ENCODE assay signal across 24 mouse cellular contexts in the genomic region with DNA sequence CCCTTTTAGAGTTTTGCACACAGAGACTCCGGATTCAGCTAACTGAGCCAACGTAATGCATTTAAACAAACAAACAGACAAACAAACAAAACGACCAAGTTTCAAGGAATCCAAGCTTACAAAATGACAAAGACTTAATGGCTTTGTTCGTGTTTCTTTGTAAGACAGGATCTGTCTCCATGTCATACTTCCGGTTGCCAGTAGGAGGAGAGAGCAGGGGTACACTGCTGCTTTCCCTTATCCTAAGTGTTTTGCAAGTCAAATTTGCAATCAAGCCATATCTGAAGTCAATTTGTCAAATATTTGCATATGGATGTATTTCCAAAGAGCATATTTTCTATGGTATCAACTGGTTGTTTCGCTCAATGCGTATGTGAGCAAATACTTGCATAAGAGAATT. TPM values are rescaled to one million over a fixed set of nuclear protein-coding genes. Genes with fewer than 3 reads are reported as not detected.
DNase-seq lines count a peak whose midpoint lies in the region; ATAC-seq and TF ChIP-seq lines count a peak whose summit lies in the region.
"Had no signal": no experiment of that assay in that cellular context is flagged by ENCODE, and none has a peak within 500 bp of the region (broad histone marks: within the 10 kb centered on the region; RNA-seq: fewer than 3 reads in every experiment).

No protein-coding gene starts in this region.

- intact Hi-C loops in left cerebral cortex, adult 2 months (cut with DNase I), result no loop called here

- TF ChIP-seq CTCF in left cerebral cortex, adult 2 months (IDR thresholded peaks at IDR 0.05), result peak; percentile 34
- TF ChIP-seq CTCF in brain, embryonic 14.5 days (IDR thresholded peaks at IDR 0.05; ENCODE audit: borderline replicate concordance, extremely low read depth, insufficient read depth, insufficient read length), result peak; percentile 42; the same call in 1 of the 2 replicates

- no peak for ATAC-seq in forebrain, embryonic 14.5 days
- ATAC-seq in forebrain, embryonic 15.5 days (replicated peaks), result no peak
- ATAC-seq: liver, embryonic 12.5 days had no signal

- no peaks in the 10 kb centered on the region for H3K4me1 ChIP-seq in forebrain, embryonic 14.5 days (ENCODE audit: control insufficient read depth, insufficient read depth, low read length)
- H3K4me1 ChIP-seq in forebrain, embryonic 15.5 days, result no peaks in the 10 kb centered on the region
- H3K4me1 ChIP-seq: hindbrain, embryonic 15.5 days; limb, embryonic 10.5 days; liver, embryonic 12.5 days had no signal

- no peak overlapping the region for H3K4me2 ChIP-seq in forebrain, embryonic 14.5 days (ENCODE audit: low read length)
- no peak overlapping the region for H3K4me2 ChIP-seq in forebrain, embryonic 15.5 days (replicated peaks)
- H3K4me2 ChIP-seq: embryonic facial prominence, embryonic 12.5 days; heart, embryonic 15.5 days; hindbrain, embryonic 15.5 days; liver, embryonic 12.5 days had no signal

- no peaks in the 10 kb centered on the region for H3K27me3 ChIP-seq in forebrain, embryonic 14.5 days (replicated peaks; ENCODE audit: control insufficient read depth, insufficient read depth, low read length)
- no peaks in the 10 kb centered on the region for H3K27me3 ChIP-seq in forebrain, embryonic 15.5 days
- H3K27me3 ChIP-seq: embryonic facial prominence, embryonic 12.5 days; heart, embryonic 15.5 days; hindbrain, embryonic 15.5 days; liver, embryonic 12.5 days had no signal

- DNase-seq in forebrain, embryonic 14.5 days (ENCODE audit: low spot score), result peak; percentile 36
- DNase-seq in left cerebral cortex, adult 2 months (ENCODE audit: extremely low spot score in 1 of 2, low spot score in 2 of 2), result no peak
- no peak for DNase-seq in left cerebral cortex, adult 9 months (ENCODE audit: low spot score in 2 of 2)
- peak; percentile 40 for DNase-seq in ES-CJ7 (ENCODE audit: low read depth, low spot score)
- peak; percentile 44 for DNase-seq in brain, embryonic 14.5 days (ENCODE audit: low read depth)
- no peak for DNase-seq in adrenal gland, adult (ENCODE audit: inconsistent age in 2 of 2, low spot score in 1 of 2)
- no peak for DNase-seq in right cerebral cortex, postnatal 4 days
- DNase-seq: adrenal gland, adult 8-10 months; cerebellum, adult 2 months; kidney, adult 8-10 months; kidney, postnatal 4 days; layer of hippocampus, postnatal 36 days; lung, postnatal 10 days; right cerebral cortex, adult 18-20 months had no signal

- no peaks in the 10 kb centered on the region for H3K36me3 ChIP-seq in forebrain, embryonic 14.5 days (ENCODE audit: control insufficient read depth, insufficient read depth, low read length)
- H3K36me3 ChIP-seq in forebrain, embryonic 15.5 days, result no peaks in the 10 kb centered on the region
- H3K36me3 ChIP-seq: embryonic facial prominence, embryonic 12.5 days; hindbrain, embryonic 15.5 days; limb, embryonic 10.5 days; liver, embryonic 12.5 days had no signal

- WGBS in forebrain, embryonic 14.5 days, result 74% methylated on average over 7 of the region's 7 CpGs
- 69% methylated on average over 7 of the region's 7 CpGs for WGBS in forebrain, embryonic 15.5 days

- no peaks in the 10 kb centered on the region for H3K9me3 ChIP-seq in forebrain, embryonic 14.5 days (replicated peaks; ENCODE audit: control insufficient read depth, low read length)
- H3K9me3 ChIP-seq in forebrain, embryonic 15.5 days, result no peaks in the 10 kb centered on the region
- H3K9me3 ChIP-seq: embryonic facial prominence, embryonic 12.5 days; heart, embryonic 15.5 days; hindbrain, embryonic 15.5 days; limb, embryonic 10.5 days; liver, embryonic 12.5 days had no signal

- no peak overlapping the region for H3K27ac ChIP-seq in forebrain, embryonic 14.5 days (ENCODE audit: low read depth, low read length)
- no peak overlapping the region for H3K27ac ChIP-seq in forebrain, embryonic 15.5 days (replicated peaks)
- no peak overlapping the region for H3K27ac ChIP-seq in left cerebral cortex, adult 2 months
- H3K27ac ChIP-seq: embryonic facial prominence, embryonic 12.5 days; heart, embryonic 15.5 days; hindbrain, embryonic 15.5 days; limb, embryonic 10.5 days; liver, embryonic 12.5 days had no signal

- H3K9ac ChIP-seq in forebrain, embryonic 14.5 days (ENCODE audit: low read length), result no peak overlapping the region
- H3K9ac ChIP-seq in forebrain, embryonic 15.5 days (replicated peaks), result no peak overlapping the region
- H3K9ac ChIP-seq: embryonic facial prominence, embryonic 12.5 days; heart, embryonic 15.5 days; hindbrain, embryonic 15.5 days; liver, embryonic 12.5 days had no signal

- no peak for TF ChIP-seq POLR2A in brain, embryonic 14.5 days (IDR thresholded peaks at IDR 0.05; ENCODE audit: borderline replicate concordance, extremely low read depth, insufficient read depth, insufficient read length, poor library complexity, severe bottlenecking)

- H3K4me3 ChIP-seq in forebrain, embryonic 14.5 days (ENCODE audit: low read depth, low read length), result no peak overlapping the region
- no peak overlapping the region for H3K4me3 ChIP-seq in forebrain, embryonic 15.5 days
- H3K4me3 ChIP-seq in left cerebral cortex, adult 2 months, result no peak overlapping the region
- H3K4me3 ChIP-seq: embryonic facial prominence, embryonic 12.5 days; heart, embryonic 15.5 days; hindbrain, embryonic 15.5 days; limb, embryonic 10.5 days; liver, embryonic 12.5 days; myocyte had no signal

RNA-seq across cellular contexts. Expression of gene Tnni3k, which starts 20.9 kb away (rescaled TPM):
- 0.10 and 0.16 TPM in 2 replicates for polyA plus RNA-seq in forebrain, embryonic 14.5 days (2014; fragmentation: Nextera tagmentation; extraction: Ambion mirVana)
- polyA plus RNA-seq in forebrain, embryonic 15.5 days (2015; fragmentation: Nextera tagmentation; extraction: Ambion mirVana), result 0.09 and 0.10 TPM in 2 replicates
- total RNA-seq in left cerebral cortex, adult 2 months (2021), result under 1 TPM; 0.54 TPM
- polyA plus RNA-seq in brain, embryonic 14.5 days (2012; rRNA removed), result 0.05 and 0.13 TPM in 2 replicates
- total RNA-seq: adrenal gland, adult 8-10 months; granulocyte monocyte progenitor cell, adult 5-6 weeks; megakaryocyte-erythroid progenitor cell, adult 5-6 weeks; neutrophil, adult 5-6 weeks had no signal
- polyA plus RNA-seq: limb, embryonic 10.5 days; liver, embryonic 12.5 days had no signal

RNA-seq across cellular contexts. Expression of gene Fpgt, which starts 58.9 kb away (rescaled TPM):
- 24.8 and 26.9 TPM in 2 replicates for polyA plus RNA-seq in forebrain, embryonic 14.5 days (2014; fragmentation: Nextera tagmentation; extraction: Ambion mirVana)
- 24.3 and 25.9 TPM in 2 replicates for polyA plus RNA-seq in forebrain, embryonic 15.5 days (2015; fragmentation: Nextera tagmentation; extraction: Ambion mirVana)
- total RNA-seq in left cerebral cortex, adult 2 months (2021), result 10 to 100 TPM; 27.0 to 27.2 TPM
- 16.6 and 19.8 TPM in 2 replicates for polyA plus RNA-seq in brain, embryonic 14.5 days (2012; rRNA removed)

RNA-seq across cellular contexts. Expression of gene Lrriq3, which starts 58.9 kb away (rescaled TPM):
- 1.2 and 1.8 TPM in 2 replicates for polyA plus RNA-seq in forebrain, embryonic 14.5 days (2014; fragmentation: Nextera tagmentation; extraction: Ambion mirVana)
- 0.97 and 1.1 TPM in 2 replicates for polyA plus RNA-seq in forebrain, embryonic 15.5 days (2015; fragmentation: Nextera tagmentation; extraction: Ambion mirVana)
- total RNA-seq in left cerebral cortex, adult 2 months (2021), result under 1 TPM; 0.47 to 0.57 TPM
- 0.39 and 0.51 TPM in 2 replicates for polyA plus RNA-seq in brain, embryonic 14.5 days (2012; rRNA removed)
- total RNA-seq: megakaryocyte-erythroid progenitor cell, adult 5-6 weeks had no signal

Comparison
In these comparisons a context has a peak if more than half of its experiments do, and no peak if none do; other contexts are left out.
1. DNase-seq: peak in forebrain, embryonic 14.5 days (single experiment), ES-CJ7 (single experiment) and brain, embryonic 14.5 days (single experiment); none in left cerebral cortex, adult 2 months (0 of 2), left cerebral cortex, adult 9 months (0 of 2), adrenal gland, adult (0 of 2) and right cerebral cortex, postnatal 4 days (single experiment).